Mouse (Mus musculus) MEL (cell line): ENCODE results near the gene Serpinb9c. TPM values are rescaled to one million over a fixed set of nuclear protein-coding genes. Genes with fewer than 3 reads are reported as not detected.

Source experiments
- DNase-seq: peaks from one replicate; pipeline ENCODE4 v3.0.0; 2011; ENCODE audit warnings: low read depth, low spot score
- H3K27ac ChIP-seq: 2 replicates; pipeline ENCODE4 v1.5.1; 2012; ENCODE audit warnings: low read depth, mild to moderate bottlenecking, control low read depth, low read length, moderate library complexity; ENCODE audit not compliant: control insufficient read depth
- H3K27me3 ChIP-seq, 2 experiments: fragments of 150-350 bp in 1 of 2; sonication (generic) in 1 of 2; 2 replicates each; pipeline ENCODE4 v1.6.1; 2012; ENCODE audit warnings: low read length in 2 of 2, mild to moderate bottlenecking in 2 of 2, improper control_type of control experiment in 1 of 2, moderate library complexity in 1 of 2; ENCODE audit not compliant: insufficient read depth in 2 of 2, control insufficient read depth in 1 of 2
- H3K36me3 ChIP-seq, 2 experiments: 2 replicates each; pipeline ENCODE4 v1.6.1; 2012 to 2014; ENCODE audit warnings: low read length in 2 of 2, improper control_type of control experiment in 1 of 2, inconsistent platforms in 1 of 2, mild to moderate bottlenecking in 1 of 2; ENCODE audit not compliant: insufficient read depth in 2 of 2, control insufficient read depth in 1 of 2
- H3K4me1 ChIP-seq, 2 experiments: fragments of 150-350 bp in 1 of 2; sonication (generic) in 1 of 2; 2 replicates each; pipeline ENCODE4 v1.6.1; 2012; ENCODE audit warnings: low read length in 2 of 2, improper control_type of control experiment in 1 of 2, mild to moderate bottlenecking in 1 of 2; ENCODE audit not compliant: insufficient read depth in 2 of 2, control insufficient read depth in 1 of 2
- H3K4me3 ChIP-seq, 2 experiments: fragments of 150-350 bp in 1 of 2; sonication (generic) in 1 of 2; 2 replicates each; pipeline ENCODE4 v1.5.1; 2012; ENCODE audit warnings: low read depth in 2 of 2, low read length in 2 of 2, mild to moderate bottlenecking in 2 of 2, moderate library complexity in 2 of 2, control low read depth in 1 of 2, improper control_type of control experiment in 1 of 2; ENCODE audit not compliant: control insufficient read depth in 1 of 2, insufficient read depth in 1 of 2
- H3K79me2 ChIP-seq: 2 replicates; pipeline ENCODE4 v1.6.1; 2012; ENCODE audit warnings: mild to moderate bottlenecking, low read length, moderate library complexity; ENCODE audit not compliant: control insufficient read depth, poor library complexity, insufficient read depth
- H3K9ac ChIP-seq: 2 replicates; pipeline ENCODE4 v1.6.1; 2012; ENCODE audit warnings: low read depth, mild to moderate bottlenecking, control low read depth, low read length, moderate library complexity; ENCODE audit not compliant: control insufficient read depth, poor library complexity, severe bottlenecking
- H3K9me3 ChIP-seq: fragments of 150-350 bp; sonication (generic); replicated peaks from 2 replicates; pipeline ENCODE4 v1.6.1; 2012; ENCODE audit warnings: mild to moderate bottlenecking, low read length, improper control_type of control experiment, moderate library complexity; ENCODE audit not compliant: insufficient read depth
- CHD2 ChIP-seq: IDR thresholded peaks from 2 replicates; pipeline ENCODE4 v1.6.1; 2011; ENCODE audit warnings: low read length, improper control_type of control experiment
- CTCF ChIP-seq, 3 experiments: IDR thresholded peaks in 2 of 3; conservative IDR thresholded peaks in 1 of 3; 2 replicates each; pipeline ENCODE4 v1.5.1; 2011 to 2012; ENCODE audit warnings: low read length in 3 of 3, low read depth in 2 of 3, mild to moderate bottlenecking in 2 of 3, improper control_type of control experiment in 1 of 3, inconsistent platforms in 1 of 3, mixed read lengths in 1 of 3, moderate library complexity in 1 of 3; ENCODE audit not compliant: control insufficient read depth in 1 of 3, insufficient read depth in 1 of 3, poor library complexity in 1 of 3, severe bottlenecking in 1 of 3
- E2F4 ChIP-seq: IDR thresholded peaks from 2 replicates; pipeline ENCODE4 v1.6.1; 2011; ENCODE audit warnings: low read depth, low read length, improper control_type of control experiment, borderline replicate concordance
- ELF1 ChIP-seq: IDR thresholded peaks from 2 replicates; pipeline ENCODE4 v1.6.1; 2014; ENCODE audit warnings: low read depth, mild to moderate bottlenecking, inconsistent platforms, low read length, improper control_type of control experiment, moderate library complexity
- EP300 ChIP-seq, 2 experiments: IDR thresholded peaks; 2 replicates each; pipeline ENCODE4 v1.6.1; 2011; ENCODE audit warnings: improper control_type of control experiment in 2 of 2, low read length in 2 of 2, low read depth in 1 of 2, mild to moderate bottlenecking in 1 of 2
- GATA1 ChIP-seq: IDR thresholded peaks from 2 replicates; pipeline ENCODE4 v1.6.1; 2011; ENCODE audit warnings: low read depth, low read length, improper control_type of control experiment
- KAT2A ChIP-seq: conservative IDR thresholded peaks from 2 replicates; pipeline ENCODE4 v1.6.1; 2012; ENCODE audit warnings: low read depth, low read length, improper control_type of control experiment, inconsistent platforms
- MAZ ChIP-seq: IDR thresholded peaks from 2 replicates; pipeline ENCODE4 v1.6.1; 2012; ENCODE audit warnings: low read depth, mild to moderate bottlenecking, inconsistent platforms, low read length, improper control_type of control experiment
- MXI1 ChIP-seq: IDR thresholded peaks from 2 replicates; pipeline ENCODE4 v1.6.1; 2011; ENCODE audit warnings: mild to moderate bottlenecking, low read depth, low read length, improper control_type of control experiment
- MYB ChIP-seq: IDR thresholded peaks from 2 replicates; pipeline ENCODE4 v1.6.1; 2011; ENCODE audit warnings: mild to moderate bottlenecking, low read depth, low read length, improper control_type of control experiment
- NRF1 ChIP-seq: IDR thresholded peaks from 2 replicates; pipeline ENCODE4 v1.6.1; 2014; ENCODE audit warnings: low read depth, mild to moderate bottlenecking, inconsistent platforms, low read length, improper control_type of control experiment, moderate library complexity; ENCODE audit not compliant: poor library complexity, insufficient read depth, severe bottlenecking
- RAD21 ChIP-seq: IDR thresholded peaks from 2 replicates; pipeline ENCODE4 v1.6.1; 2011; ENCODE audit warnings: mild to moderate bottlenecking, low read depth, low read length, improper control_type of control experiment
- SMC3 ChIP-seq: IDR thresholded peaks from 2 replicates; pipeline ENCODE4 v1.6.1; 2011; ENCODE audit warnings: low read depth, low read length, improper control_type of control experiment
- polyA plus RNA-seq, 2 experiments: library from polyadenylated mRNA; stranded (reverse) in 1 of 2; unstranded in 1 of 2; fragments of >175 nt in 1 of 2; fragments of >200 nt in 1 of 2; gene quantifications; 2 replicates each; pipeline versions ENCODE4 v1.2.1 to v1.2.4; 2012; ENCODE audit warnings: low replicate concordance in 2 of 2, low read depth in 1 of 2; ENCODE audit not compliant: insufficient read length in 2 of 2, insufficient read depth in 1 of 2, missing spikeins in 1 of 2
- total RNA-seq: library from RNA; depleted of rRNA; stranded (reverse); fragments of 300-350 nt; gene quantifications from 2 replicates; pipeline ENCODE4 v1.2.3, GENCODE M21; 2012

The Serpinb9c gene
- total and polyA plus RNA-seq, 3 experiments, result not detected

DNA sequence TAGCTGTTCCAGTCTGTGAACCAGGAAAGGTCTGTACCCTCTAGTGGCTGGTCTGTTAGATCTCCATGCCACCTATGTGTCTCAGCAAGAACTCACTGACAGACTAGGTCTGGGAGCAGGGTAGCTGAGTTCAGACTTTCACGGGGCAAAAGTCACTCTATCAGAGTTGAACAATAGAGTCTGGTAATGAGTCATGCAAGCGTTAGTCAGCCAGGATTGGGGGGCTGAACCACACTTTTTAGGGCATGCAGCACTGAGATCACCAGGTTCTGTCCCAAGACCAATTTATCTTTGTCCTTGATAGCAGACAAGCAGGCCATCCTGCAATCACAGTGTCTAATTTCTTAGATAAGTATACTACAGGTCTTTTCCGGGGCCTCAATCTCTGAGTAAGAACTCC, 18.1 kb downstream of the Serpinb9c start:
- H3K9me3 ChIP-seq, result no peaks in the 10 kb centered on the region
- H3K36me3 ChIP-seq, result no peaks in the 10 kb centered on the region
- H3K27ac ChIP-seq, result no peak overlapping the region
- H3K4me1 ChIP-seq, result no peaks in the 10 kb centered on the region
- H3K4me3 ChIP-seq, result no peak overlapping the region
- no peak for DNase-seq
- 0 out of 4 replicates have a peak, but pooled peaks cover 0 to 2% of the 10 kb centered on the region in 2 experiments for H3K27me3 ChIP-seq
- no peak overlapping the region for H3K9ac ChIP-seq
- TF ChIP-seq RAD21 (no peak), GATA1 (no peak), E2F4 (no peak), ELF1 (no peak), SMC3 (no peak), CHD2 (no peak), MXI1 (no peak), NRF1 (no peak), CTCF (IDR thresholded peaks at IDR 0.05 in 2 of 3, conservative IDR thresholded peaks at IDR 0.05 in 1 of 3; ENCODE audit: control insufficient read depth in 1 of 3, insufficient read depth in 1 of 3, low read depth in 2 of 3, low read length in 3 of 3, poor library complexity in 1 of 3, severe bottlenecking in 1 of 3) (no peak), MAZ (no peak), MYB (no peak), KAT2A (no peak)
- H3K79me2 ChIP-seq, result no peaks in the 10 kb centered on the region

DNA sequence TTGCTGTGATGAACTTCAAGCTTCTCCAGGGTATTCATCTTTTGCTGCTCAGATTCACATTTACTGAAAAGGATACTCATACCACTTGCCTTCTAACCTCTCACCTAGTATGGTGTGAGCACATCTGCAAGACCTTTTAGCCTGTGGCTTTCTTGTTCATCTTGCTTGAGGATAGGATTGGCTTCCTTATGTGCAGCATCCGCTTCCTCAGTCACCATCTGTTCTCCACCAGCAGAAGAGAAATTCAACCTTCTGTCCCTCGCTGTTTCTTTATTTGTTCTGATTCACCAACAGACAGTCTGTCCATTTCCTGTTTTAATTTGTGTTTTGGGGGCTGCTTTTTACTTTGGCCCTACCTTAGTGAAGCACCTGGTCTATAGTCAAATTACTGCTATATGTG, 21.8 kb downstream of the Serpinb9c start:
- no peaks in the 10 kb centered on the region for H3K27me3 ChIP-seq
- no peak overlapping the region for H3K9ac ChIP-seq
- no peaks in the 10 kb centered on the region for H3K79me2 ChIP-seq
- H3K4me1 ChIP-seq, result no peaks in the 10 kb centered on the region
- H3K9me3 ChIP-seq, result no peaks in the 10 kb centered on the region
- H3K36me3 ChIP-seq, result no peaks in the 10 kb centered on the region
- no peak overlapping the region for H3K4me3 ChIP-seq
- no peak overlapping the region for H3K27ac ChIP-seq
- TF ChIP-seq RAD21 (no peak), KAT2A (no peak)
- TF ChIP-seq, all 39 proteins: peak for 0
- no peak for DNase-seq

- Histone ChIP-seq H3K4me1 (no peaks in the 10 kb centered on the region), H3K9ac (no peak overlapping the region), H3K79me2 (no peaks in the 10 kb centered on the region), H3K4me3 (no peak overlapping the region), H3K36me3 (no peaks in the 10 kb centered on the region), H3K27ac (no peak overlapping the region), H3K9me3 (no peaks in the 10 kb centered on the region), H3K27me3 (no peaks in the 10 kb centered on the region; a peak in 1 of 4 replicates)
- no peak for DNase-seq
- TF ChIP-seq EP300 (IDR thresholded peaks at IDR 0.05; ENCODE audit: low read depth in 1 of 2, low read length in 2 of 2), result no peak
Observed at GRCm38 (mm10) chr13:33113054-33113453, 46.5 kb downstream of the Serpinb9c start.
